Mouse (Mus musculus) limb, embryonic 11.5 days (tissue): ENCODE data around the gene Oas1g. TPM values are rescaled to one million over a fixed set of nuclear protein-coding genes. Genes with fewer than 3 reads are reported as not detected.
A peak's percentile ranks its signal among the peaks of the same experiment; 100 is the strongest.

Experiments used
- ATAC-seq: fragments of 200-750 bp; cut with Nextera tagmentation; 2 replicates; pipeline ENCODE4 v1.8.0; 2017; ENCODE audit warnings: low read depth; ENCODE audit not compliant: insufficient number of reproducible peaks, low FRiP score, low TSS enrichment
- DNase-seq: peaks from one replicate; pipeline ENCODE4 v3.0.0-alpha.2; 2015; ENCODE audit warnings: low spot score
- H3K27ac ChIP-seq: fragments of 300-500 bp; sonication (generic); replicated peaks from 2 replicates; pipeline ENCODE4 v1.5.1; 2014; ENCODE audit warnings: low read depth, mild to moderate bottlenecking, low read length
- H3K27me3 ChIP-seq: fragments of 300-500 bp; sonication (generic); 2 replicates; pipeline ENCODE4 v1.6.1; 2014; ENCODE audit warnings: mild to moderate bottlenecking, low read length, mixed read lengths; ENCODE audit not compliant: control insufficient read depth, insufficient read depth
- H3K36me3 ChIP-seq: fragments of 300-500 bp; sonication (generic); 2 replicates; pipeline ENCODE4 v1.6.1; 2014; ENCODE audit warnings: mild to moderate bottlenecking, low read length, moderate library complexity, mixed read lengths; ENCODE audit not compliant: control insufficient read depth, insufficient read depth
- H3K4me1 ChIP-seq: fragments of 300-500 bp; sonication (generic); 2 replicates; pipeline ENCODE4 v1.6.1; 2014; ENCODE audit warnings: low read length, mixed read lengths; ENCODE audit not compliant: control insufficient read depth, insufficient read depth
- H3K4me2 ChIP-seq: fragments of 300-500 bp; sonication (generic); 2 replicates; pipeline ENCODE4 v1.6.1; 2014; ENCODE audit warnings: low read depth, mild to moderate bottlenecking, moderate library complexity; ENCODE audit not compliant: severe bottlenecking
- H3K4me3 ChIP-seq: fragments of 300-500 bp; sonication (generic); 2 replicates; pipeline ENCODE4 v1.5.1; 2014; ENCODE audit warnings: low read depth, low read length
- H3K9ac ChIP-seq: fragments of 300-500 bp; sonication (generic); 2 replicates; pipeline ENCODE4 v1.6.1; 2014; ENCODE audit warnings: mild to moderate bottlenecking, low read length
- H3K9me3 ChIP-seq: fragments of 300-500 bp; sonication (generic); 2 replicates; pipeline ENCODE4 v1.6.1; 2016; ENCODE audit warnings: low read length; ENCODE audit not compliant: control insufficient read depth
- WGBS: fragments of 180-500 bp; shearing (Covaris S2); extraction: QIAGEN DNeasy Blood & Tissue Kit; methylation state at CpG from one replicate; pipeline ENCODE4 v1.1.7; 2014; 5-methylcytosine and 5-hydroxymethylcytosine counted together
- microRNA-seq: library from miRNA; unstranded; fragments of <30 nt; microRNA quantifications from one replicate; pipeline ENCODE4, GENCODE M21; 2016
- polyA plus RNA-seq: library from polyadenylated mRNA; unstranded; fragments of >200 nt; fragmentation: Nextera tagmentation; extraction: Ambion mirVana; gene quantifications from 2 replicates; pipeline ENCODE4 v1.2.1, GENCODE M21; 2014

The Oas1g gene
- polyA plus RNA-seq, 1 experiment from 2014 or later: not detected

DNA sequence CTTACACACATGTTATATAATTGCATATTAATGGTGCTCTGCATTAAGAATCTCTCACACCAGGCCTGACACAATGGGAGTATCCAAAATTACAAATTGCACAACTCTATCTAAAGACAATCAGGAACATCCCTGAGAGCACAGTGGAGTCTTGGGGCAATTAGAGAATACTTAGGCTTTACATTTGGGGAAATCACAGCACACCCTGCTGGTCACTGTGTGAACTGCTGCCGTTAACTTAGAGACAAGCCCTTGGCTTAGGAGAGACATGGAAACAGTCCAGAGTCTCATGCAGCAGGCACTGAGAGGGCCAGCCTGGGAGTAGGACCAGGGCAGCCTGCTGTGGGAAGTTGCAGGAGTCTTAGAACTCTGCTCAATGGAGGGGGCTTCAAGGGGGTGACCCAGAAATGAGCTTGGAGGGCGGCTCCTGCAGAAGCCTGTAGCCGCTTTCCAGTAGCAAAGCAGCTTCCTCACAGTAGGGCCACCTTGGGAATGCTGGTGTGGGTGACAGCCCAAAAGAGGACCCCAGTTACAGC lies 37.7 kb downstream of the Oas1g start:
- Histone ChIP-seq H3K36me3 (no peaks in the 10 kb centered on the region), H3K27me3 (no peaks in the 10 kb centered on the region), H3K27ac (no peak overlapping the region), H3K4me2 (no peak overlapping the region), H3K9ac (no peak overlapping the region), H3K4me3 (no peak overlapping the region), H3K4me1 (no peaks in the 10 kb centered on the region), H3K9me3 (peaks cover 3% of the 10 kb centered on the region; the same call in 1 of the 2 replicates)
- 68% methylated on average over 3 of the region's 3 CpGs for WGBS
- DNase-seq (peak; percentile 56), ATAC-seq (no peak)

DNA sequence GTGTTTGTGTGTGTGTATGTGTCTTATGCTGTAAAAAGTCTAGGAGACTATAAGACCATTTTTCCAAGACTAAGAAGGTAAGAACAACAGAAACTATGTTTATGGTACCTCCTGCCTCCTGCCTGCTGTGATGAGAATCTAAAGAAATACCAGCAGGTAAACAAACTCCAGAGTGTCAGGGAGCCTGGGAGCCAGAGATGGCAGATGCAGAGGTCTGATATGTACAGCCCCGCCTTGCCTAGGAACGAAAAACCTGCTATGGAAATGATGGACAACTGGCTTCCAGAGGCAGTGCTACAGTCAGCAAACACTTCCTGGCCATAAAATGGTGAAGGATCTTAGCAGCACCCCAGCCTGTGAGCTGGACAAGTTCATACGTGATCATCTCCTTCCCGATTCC lies 40.3 kb downstream of the Oas1g start, which contains the start of gene Oas1f:
Oas1f (plus strand) TSS at position 301 of the 400 bp plus-strand sequence.
- no peak within 1 kb of the TSS for H3K4me3 ChIP-seq
- no peak within 1 kb of the TSS for H3K27ac ChIP-seq
- H3K9ac ChIP-seq: no peak within 1 kb of the TSS
- no peaks in the 10 kb centered on the region for H3K4me1 ChIP-seq
- no peak within 1 kb of the TSS for H3K4me2 ChIP-seq
- WGBS: 80% methylated on average over 4 of the region's 4 CpGs
- ATAC-seq (no peak), DNase-seq (no peak)
- H3K27me3 ChIP-seq: no peaks in the 10 kb centered on the region
- H3K9me3 ChIP-seq: no peaks in the 10 kb centered on the region
- no peaks in the 10 kb centered on the region for H3K36me3 ChIP-seq

DNA sequence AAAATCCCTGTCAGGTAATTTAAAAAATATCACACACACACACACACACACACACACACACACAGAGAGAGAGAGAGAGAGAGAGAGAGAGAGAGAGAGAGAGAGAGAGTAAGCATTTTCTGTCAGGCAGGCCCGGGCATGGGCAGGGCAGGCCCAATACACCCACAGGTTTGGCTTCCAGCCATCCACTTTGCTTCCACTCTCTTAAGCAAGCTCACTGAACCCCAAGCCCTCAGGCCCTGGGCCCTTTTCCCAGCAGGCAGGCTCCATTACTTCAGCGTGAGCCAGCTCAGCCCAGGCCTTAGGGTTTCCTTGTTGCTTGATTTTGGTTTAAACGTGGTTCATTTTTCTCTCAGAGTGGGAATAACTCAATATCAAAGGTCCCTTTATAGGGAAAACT lies 42.7 kb downstream of the Oas1g start:
- Histone ChIP-seq H3K4me1 (no peaks in the 10 kb centered on the region), H3K4me2 (no peak overlapping the region), H3K9ac (no peak overlapping the region), H3K27ac (no peak overlapping the region), H3K4me3 (no peak overlapping the region), H3K36me3 (no peaks in the 10 kb centered on the region), H3K27me3 (no peaks in the 10 kb centered on the region), H3K9me3 (no peaks in the 10 kb centered on the region)
- 77% methylated on average over 3 of the region's 3 CpGs for WGBS
- ATAC-seq: no peak
- DNase-seq: no peak

DNA sequence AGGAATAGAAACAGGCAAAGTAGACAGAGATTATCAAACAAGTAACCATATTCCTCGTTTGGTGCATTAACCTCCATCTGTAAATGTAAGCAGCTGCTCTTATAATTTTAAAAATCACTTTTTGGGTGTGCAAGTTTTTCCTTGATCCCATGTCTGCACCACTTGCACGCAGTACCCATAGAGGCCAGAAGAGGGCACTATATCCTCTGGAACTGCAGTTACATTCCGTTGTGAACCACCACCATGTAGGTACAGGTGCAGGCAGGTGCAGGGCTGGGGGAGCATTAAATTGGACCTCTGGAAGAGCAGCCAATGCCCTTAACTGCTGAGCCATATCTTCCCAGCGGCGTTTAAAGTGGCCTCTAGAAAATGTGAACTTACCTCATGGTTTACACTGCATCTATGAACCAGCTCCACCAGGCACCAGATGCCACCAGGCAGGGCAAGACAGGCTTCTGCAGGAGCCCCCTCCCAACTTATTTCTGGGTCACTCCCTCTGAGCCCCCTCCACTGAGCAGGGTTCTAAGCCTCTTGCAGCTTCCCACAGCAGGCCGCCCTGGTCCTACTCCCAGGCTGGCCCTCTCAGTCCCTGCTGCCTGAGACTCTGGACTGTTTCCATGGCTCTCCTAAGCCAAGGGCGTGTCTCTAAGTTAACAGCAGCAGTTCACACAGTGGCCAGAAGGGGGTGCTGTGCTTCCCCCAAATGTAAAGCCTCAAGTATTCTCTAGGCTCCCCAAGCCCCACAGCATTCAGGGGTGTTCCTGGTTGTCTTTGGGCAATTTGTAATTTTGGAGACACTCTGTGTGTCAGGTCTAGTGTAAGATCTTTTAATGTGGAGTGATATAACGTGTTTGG lies 50.5 kb downstream of the Oas1g start:
- Histone ChIP-seq H3K36me3 (no peaks in the 10 kb centered on the region), H3K27ac (no peak overlapping the region), H3K4me1 (no peaks in the 10 kb centered on the region), H3K4me3 (no peak overlapping the region), H3K4me2 (no peak overlapping the region), H3K9ac (no peak overlapping the region), H3K9me3 (no peaks in the 10 kb centered on the region), H3K27me3 (peaks cover 4% of the 10 kb centered on the region)
- DNase-seq: peak; percentile 75
- 9% methylated on average over 8 of the region's 8 CpGs for WGBS
- no peak for ATAC-seq

DNA sequence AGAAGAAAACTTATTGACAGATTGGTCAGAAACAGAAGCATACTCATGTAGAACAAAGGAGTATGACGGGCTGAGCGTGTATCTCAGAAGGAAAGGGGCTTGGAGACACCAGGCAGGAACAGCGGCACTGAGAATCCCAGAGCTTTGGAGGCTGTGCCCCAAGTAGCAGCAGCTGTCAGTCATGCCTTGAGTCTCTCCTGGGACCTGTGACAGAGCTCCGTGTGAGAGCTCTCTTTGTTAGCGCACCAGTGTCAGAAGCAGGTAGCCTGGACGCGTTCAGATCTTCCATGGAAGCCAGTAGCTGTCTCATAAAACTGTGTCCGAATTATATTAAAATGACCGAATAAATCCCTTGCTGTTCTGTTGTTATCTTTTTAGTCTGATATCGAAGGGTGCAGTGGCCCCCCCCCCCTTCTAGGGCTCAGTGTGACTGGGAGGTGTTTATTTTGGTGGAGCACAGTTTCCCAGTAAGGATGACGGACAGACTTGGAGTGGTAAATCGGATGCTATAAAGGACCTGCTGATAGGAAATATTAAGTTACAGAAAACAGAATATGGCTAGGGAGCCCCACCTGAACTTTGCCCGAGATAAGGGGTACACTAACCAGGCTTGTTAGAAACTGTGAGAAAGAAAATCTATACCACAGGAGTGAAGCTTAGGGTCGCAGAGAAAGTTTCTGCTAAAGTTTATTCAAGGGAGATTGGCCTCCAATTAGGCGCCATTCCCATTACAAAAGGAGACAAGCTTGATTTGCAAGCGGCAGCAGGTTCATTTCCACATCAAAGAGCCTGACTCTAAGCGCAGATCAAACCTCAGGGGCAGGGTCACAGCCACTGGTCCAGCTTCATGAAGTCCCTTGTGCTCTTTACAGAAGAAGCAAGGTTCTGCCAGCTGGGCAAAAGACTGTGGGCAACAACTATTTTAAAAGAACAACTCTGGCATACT lies 53.8 kb downstream of the Oas1g start:
- H3K27ac ChIP-seq: no peak overlapping the region
- 13% methylated on average over 17 of the region's 17 CpGs for WGBS
- no peaks in the 10 kb centered on the region for H3K4me1 ChIP-seq
- no peak overlapping the region for H3K4me2 ChIP-seq
- no peak for ATAC-seq
- H3K9me3 ChIP-seq: no peaks in the 10 kb centered on the region
- no peaks in the 10 kb centered on the region for H3K36me3 ChIP-seq
- no peak overlapping the region for H3K4me3 ChIP-seq
- DNase-seq: no peak
- no peak overlapping the region for H3K9ac ChIP-seq
- H3K27me3 ChIP-seq: peaks cover 4% of the 10 kb centered on the region

DNA sequence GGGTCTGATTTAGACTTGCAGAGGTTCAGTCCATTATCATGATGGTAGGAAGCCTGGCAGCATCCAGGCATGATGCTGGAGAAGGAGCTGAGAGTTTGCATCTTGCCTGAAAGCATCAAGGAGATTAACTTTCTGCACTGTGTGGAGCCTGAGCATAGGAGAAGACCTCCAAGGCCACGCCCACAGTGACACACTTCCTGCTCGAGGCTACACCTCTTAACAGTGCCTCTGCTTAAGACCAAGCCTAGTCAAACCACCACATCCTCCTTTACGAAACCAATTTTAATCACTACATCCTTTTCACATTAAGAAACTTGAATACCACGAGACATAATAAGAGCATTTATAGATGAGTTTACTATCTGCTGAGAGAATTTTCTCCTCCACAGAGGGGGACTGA lies 56.4 kb downstream of the Oas1g start:
- no peak for ATAC-seq
- Histone ChIP-seq H3K27me3 (peaks cover 4% of the 10 kb centered on the region), H3K27ac (no peak overlapping the region), H3K4me3 (no peak overlapping the region), H3K36me3 (no peaks in the 10 kb centered on the region), H3K9me3 (no peaks in the 10 kb centered on the region), H3K9ac (no peak overlapping the region), H3K4me1 (no peaks in the 10 kb centered on the region), H3K4me2 (no peak overlapping the region)
- 83% methylated on average over 4 of the region's 4 CpGs for WGBS
- no peak for DNase-seq

Small RNAs within 50 kb of the gene (microRNA-seq; reads per million reads assigned to microRNA genes)
- not detected for gene Gm22907

Other genes with a start within 250 kb of the Oas1g start
- 0.16 and 0.48 TPM in 2 replicates for gene Rasal1, start 238.8 kb downstream of the Oas1g start, polyA plus RNA-seq
- gene Dtx1, start 175.7 kb downstream of the Oas1g start, polyA plus RNA-seq: 3.0 and 3.5 TPM in 2 replicates
- gene Oas2, start 137.8 kb downstream of the Oas1g start, polyA plus RNA-seq: 0.12 TPM in 1 of 2 replicates, not detected in the other
- 0.03 TPM in 1 of 2 replicates, not detected in the other for gene Oas3, start 110.0 kb downstream of the Oas1g start, polyA plus RNA-seq
- gene Oas1e, start 92.1 kb downstream of the Oas1g start, polyA plus RNA-seq: not detected in 2 replicates
- gene Oas1c, start 75.1 kb downstream of the Oas1g start, polyA plus RNA-seq: 0.28 and 0.41 TPM in 2 replicates
- not detected in 2 replicates for gene Oas1f, start 40.2 kb downstream of the Oas1g start, polyA plus RNA-seq
- not detected in 2 replicates for gene Oas1h, start 26.2 kb downstream of the Oas1g start, polyA plus RNA-seq
- gene Oas1a, start 19.9 kb upstream of the Oas1g start, polyA plus RNA-seq: 0.57 and 0.68 TPM in 2 replicates
- gene Oas1d, start 26.9 kb upstream of the Oas1g start, polyA plus RNA-seq: not detected in 2 replicates
- not detected in 2 replicates for gene Rph3a, start 122.5 kb upstream of the Oas1g start, polyA plus RNA-seq